8 mouse cellular contexts compared by ENCODE assay signal in the genomic region with DNA sequence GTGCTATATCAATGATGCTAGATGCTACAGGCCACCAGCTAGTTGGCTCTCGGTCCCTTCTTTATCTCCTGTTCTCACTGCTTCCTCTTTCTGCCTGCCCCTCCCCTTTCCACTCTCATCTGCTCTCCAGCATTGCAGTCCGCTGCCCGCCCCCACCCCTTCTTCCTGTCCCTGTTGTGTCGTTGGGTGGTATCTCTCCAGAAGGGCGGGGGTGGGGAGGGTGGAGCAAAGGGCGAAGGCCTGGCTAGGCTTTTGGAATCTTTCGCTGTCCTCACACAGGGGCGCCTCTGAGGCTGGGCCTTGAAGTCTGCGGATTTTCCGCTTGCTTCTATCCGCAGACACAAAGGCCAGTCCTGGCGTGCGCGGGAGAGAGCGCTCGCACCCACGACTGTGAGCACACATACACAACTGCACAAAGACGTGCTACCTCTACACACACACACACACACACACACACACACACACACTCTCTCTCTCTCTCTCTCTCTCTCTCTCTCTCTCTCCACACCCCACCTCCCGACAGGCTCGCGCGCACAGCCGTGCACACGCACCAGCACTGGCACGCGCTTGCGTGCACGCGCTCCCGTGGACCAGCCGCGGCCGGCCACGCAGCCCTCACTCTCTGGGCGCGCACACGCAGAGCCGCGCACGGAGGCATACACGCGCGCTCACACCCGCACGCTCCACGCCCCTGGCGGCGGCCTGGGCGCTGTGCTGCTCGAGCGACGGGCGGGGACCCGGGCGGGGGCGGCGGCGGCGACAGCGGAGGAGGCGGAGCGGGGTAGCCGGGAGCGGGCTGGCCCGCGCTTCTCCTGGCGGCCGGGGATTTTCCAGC. TPM values are rescaled to one million over a fixed set of nuclear protein-coding genes. Genes with fewer than 3 reads are reported as not detected.
DNase-seq lines count a peak whose midpoint lies in the region; ATAC-seq and TF ChIP-seq lines count a peak whose summit lies in the region.

Arrb1 (plus strand) TSS at position 566 of the 835 bp plus-strand sequence.

- DNase-seq in embryonic facial prominence, embryonic 14.5 days (ENCODE audit: low spot score): peak; percentile 83
- peak; percentile 65 for DNase-seq in heart, adult 8-10 months (ENCODE audit: low spot score)
- peak; percentile 67 for DNase-seq in kidney, adult 9 months
- peak; percentile 94 for DNase-seq in liver
- peak; percentile 41 to 63 for DNase-seq in monocyte, adult 2 months (ENCODE audit: low read depth in 1 of 2, low spot score in 2 of 2)
- DNase-seq in spleen, postnatal 14 days (ENCODE audit: low spot score in 2 of 2): peak; percentile 73 to 78

- H3K27me3 ChIP-seq in C2C12 (ENCODE audit: control insufficient read depth, insufficient read depth, insufficient read length): no peaks in the 10 kb centered on the region
- no peaks in the 10 kb centered on the region for H3K27me3 ChIP-seq in embryonic facial prominence, embryonic 14.5 days (replicated peaks; ENCODE audit: control insufficient read depth, insufficient read depth, low read length)

- H3K79me2 ChIP-seq in C2C12 (ENCODE audit: control insufficient read depth, insufficient read depth): no peaks in the 10 kb centered on the region

- no peaks in the 10 kb centered on the region for H3K79me3 ChIP-seq in C2C12 (ENCODE audit: low read depth)

- peaks cover 25% of the 10 kb centered on the region for H3K4me1 ChIP-seq in bone marrow, adult 2 months (ENCODE audit: control insufficient read depth, insufficient read depth, low read length)
- H3K4me1 ChIP-seq in embryonic facial prominence, embryonic 14.5 days (ENCODE audit: control insufficient read depth, insufficient read depth, low read length): peaks cover 10% of the 10 kb centered on the region; the same call in 1 of the 2 replicates

- WGBS in bone marrow, adult 2 months: under 1% methylated on average over 67 of the region's 68 CpGs
- under 1% methylated on average over 45 of the region's 68 CpGs for WGBS in embryonic facial prominence, embryonic 14.5 days

- peak within 1 kb of the TSS; percentile 80 for H3K9ac ChIP-seq in embryonic facial prominence, embryonic 14.5 days (ENCODE audit: low read depth, low read length)

- H3K4me3 ChIP-seq in C2C12 (ENCODE audit: insufficient read depth, poor library complexity, severe bottlenecking): peak within 1 kb of the TSS; percentile 34
- peak within 1 kb of the TSS; percentile 70 for H3K4me3 ChIP-seq in bone marrow, adult 2 months (replicated peaks; ENCODE audit: control insufficient read depth, low read depth, low read length)
- peak within 1 kb of the TSS; percentile 72 for H3K4me3 ChIP-seq in embryonic facial prominence, embryonic 14.5 days (ENCODE audit: low read depth, low read length)

- H3ac ChIP-seq in C2C12 (ENCODE audit: control insufficient read depth, insufficient read length, low read depth): peak within 1 kb of the TSS; percentile 86

- peak; percentile 29 for TF ChIP-seq CTCF in C2C12 (IDR thresholded peaks at IDR 0.05; ENCODE audit: control insufficient read depth, insufficient read depth, insufficient read length)
- TF ChIP-seq CTCF in bone marrow, adult 2 months (IDR thresholded peaks at IDR 0.05; ENCODE audit: control insufficient read depth, insufficient read depth, low read length): peak; percentile 41; the same call in 1 of the 2 replicates

- H3K9me3 ChIP-seq in embryonic facial prominence, embryonic 14.5 days (ENCODE audit: control insufficient read depth, low read length): no peaks in the 10 kb centered on the region

- H3K27ac ChIP-seq in bone marrow, adult 2 months (ENCODE audit: control insufficient read depth, insufficient read depth, low read depth, low read length, poor library complexity): peak within 1 kb of the TSS; percentile 96
- H3K27ac ChIP-seq in embryonic facial prominence, embryonic 14.5 days (replicated peaks; ENCODE audit: low read depth, low read length): peak within 1 kb of the TSS; percentile 75

- no peaks in the 10 kb centered on the region for H3K36me3 ChIP-seq in C2C12 (ENCODE audit: control insufficient read depth, insufficient read depth)
- H3K36me3 ChIP-seq in embryonic facial prominence, embryonic 14.5 days (ENCODE audit: control insufficient read depth, insufficient read depth, low read length): no peaks in the 10 kb centered on the region

- ATAC-seq in embryonic facial prominence, embryonic 14.5 days (ENCODE audit: low read depth): peak; percentile 87

- peak within 1 kb of the TSS; percentile 95 for H3K4me2 ChIP-seq in embryonic facial prominence, embryonic 14.5 days (ENCODE audit: low read depth, low read length)

- TF ChIP-seq POLR2A in bone marrow, adult 2 months (IDR thresholded peaks at IDR 0.05; ENCODE audit: borderline replicate concordance, control insufficient read depth, low read depth, low read length): peak; percentile 67; the same call in 1 of the 2 replicates

TF ChIP-seq in C2C12, 6 proteins besides CTCF, POLR2A, EP300 and RAD21:
- TF ChIP-seq USF1 (IDR thresholded peaks at IDR 0.05; ENCODE audit: low read depth): no peak
- no peak for TF ChIP-seq MYOD1 (IDR thresholded peaks at IDR 0.05; ENCODE audit: control insufficient read depth, insufficient read length, low read depth)
- no peak for TF ChIP-seq CEBPB (IDR thresholded peaks at IDR 0.05; ENCODE audit: low read depth)
- TF ChIP-seq MAX (IDR thresholded peaks at IDR 0.05): no peak
- TF ChIP-seq FOSL1 (IDR thresholded peaks at IDR 0.05; ENCODE audit: insufficient read depth, low read length, poor library complexity, severe bottlenecking): no peak
- no peak for TF ChIP-seq MYOG (IDR thresholded peaks at IDR 0.05; ENCODE audit: control insufficient read depth, extremely low read depth, insufficient read length)

RNA-seq across cellular contexts. Expression of gene Arrb1, which starts in this region (rescaled TPM):
- 10.3 TPM for polyA plus RNA-seq in C2C12 (2012; fragmentation: generic; extraction: Trizol)
- polyA plus RNA-seq in bone marrow, adult 2 months (2011; ENCODE audit: insufficient read depth, insufficient read length, low replicate concordance, missing spikeins): 80.4 and 89.7 TPM in 2 replicates
- polyA plus RNA-seq in embryonic facial prominence, embryonic 14.5 days (2014; fragmentation: Nextera tagmentation; extraction: Ambion mirVana): 2.8 and 3.8 TPM in 2 replicates
- 10 to 100 TPM; 16.2 to 28.4 (median 19.5) TPM for total RNA-seq in heart, adult 8-10 months (2022)

Comparison
In these comparisons a context has a peak if more than half of its experiments do, and no peak if none do; other contexts are left out.
1. Peak in every context shown above with its lines: DNase-seq, ATAC-seq, H3K4me3 ChIP-seq and H3K27ac ChIP-seq.